Mouse (Mus musculus) cerebellum, adult 2 months (tissue): ENCODE measurements around the gene Jun.

Source experiments
- CTCF ChIP-seq: fragments of 200-500 bp; IDR thresholded peaks from 2 replicates; pipeline ENCODE4 v1.5.1; 2011; ENCODE audit warnings: low read depth, mild to moderate bottlenecking, control low read depth, low read length, moderate library complexity, borderline replicate concordance; ENCODE audit not compliant: insufficient read depth
- POLR2A ChIP-seq: fragments of 200-500 bp; IDR thresholded peaks from 2 replicates; pipeline ENCODE4 v1.6.1; 2011; ENCODE audit warnings: low read length, control low read depth, borderline replicate concordance; ENCODE audit not compliant: insufficient read depth

GRCm38 (mm10) chr4:95045133-95045532, 6.9 kb downstream of the Jun start:
- TF ChIP-seq CTCF: no peak
- no peak for TF ChIP-seq POLR2A
